Mouse (Mus musculus) lung, postnatal 0 days (tissue): Measurements from ENCODE around the gene Gm17324.

Experiments
- CTCF ChIP-seq: IDR thresholded peaks from 2 replicates; pipeline ENCODE4 v1.5.1; 2016; ENCODE audit warnings: antibody characterized with exemption, mild to moderate bottlenecking
- EP300 ChIP-seq: IDR thresholded peaks from 2 replicates; pipeline ENCODE4 v1.6.1; 2016; ENCODE audit warnings: antibody characterized with exemption, mild to moderate bottlenecking, control low read depth

GRCm38 (mm10) chr9:78488890-78489420, 40.4 kb upstream of the Gm17324 start, which contains the start of gene Eef1a1:
- TF ChIP-seq CTCF (no peak), EP300 (no peak)
